Mouse (Mus musculus): Measurements from ENCODE around the gene AI987944.

AI987944 gene

GRCm38 (mm10) chr7:41393048-41393971, at the start of gene AI987944:
AI987944 (minus strand) TSS chr7:41393379.
- DNase-seq, result peak; percentile 82

DNA sequence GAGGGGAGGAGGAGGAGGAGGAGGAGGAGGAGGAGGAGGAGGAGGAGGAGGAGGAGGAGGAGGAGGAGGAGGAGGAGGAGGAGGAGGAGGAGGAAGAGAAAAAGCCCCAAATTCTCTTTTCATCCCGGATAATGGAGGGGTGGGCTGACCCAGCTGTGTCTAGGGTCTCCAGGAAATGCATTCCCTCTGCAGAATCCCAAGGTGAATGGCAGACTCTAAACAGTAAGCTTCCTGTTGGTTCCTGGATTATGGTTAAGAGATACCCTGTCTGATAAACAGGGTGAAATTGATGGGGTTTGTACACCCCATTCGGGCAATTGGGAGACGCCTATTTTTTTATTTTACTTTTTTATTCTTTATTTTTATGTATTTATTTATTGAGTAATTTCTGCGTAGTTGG, 951 bp upstream of the AI987944 start:
- no peak for DNase-seq
